Mouse (Mus musculus) neural tube, embryonic 14.5 days (tissue): ENCODE results near the gene Eea1. TPM values are rescaled to one million over a fixed set of nuclear protein-coding genes. Genes with fewer than 3 reads are reported as not detected.

ENCODE experiments used
- ATAC-seq: fragments of 200-750 bp; cut with Nextera tagmentation; 2 replicates; pipeline ENCODE4 v1.8.0; 2017; ENCODE audit warnings: low read depth, mild to moderate bottlenecking, moderate TSS enrichment, moderate library complexity
- H3K27ac ChIP-seq: fragments of 300-500 bp; sonication (generic); 2 replicates; pipeline ENCODE4 v1.5.1; 2014; ENCODE audit warnings: low read depth, mild to moderate bottlenecking, control low read depth, low read length, moderate library complexity, mixed read lengths
- H3K27me3 ChIP-seq: fragments of 300-500 bp; sonication (generic); 2 replicates; pipeline ENCODE4 v1.6.1; 2014; ENCODE audit warnings: low read length; ENCODE audit not compliant: control insufficient read depth, insufficient read depth
- H3K36me3 ChIP-seq: fragments of 300-500 bp; sonication (generic); 2 replicates; pipeline ENCODE4 v1.6.1; 2014; ENCODE audit warnings: low read length, mixed read lengths; ENCODE audit not compliant: control insufficient read depth, insufficient read depth
- H3K4me1 ChIP-seq: fragments of 300-500 bp; sonication (generic); 2 replicates; pipeline ENCODE4 v1.6.1; 2014; ENCODE audit warnings: low read length; ENCODE audit not compliant: control insufficient read depth, insufficient read depth
- H3K4me2 ChIP-seq: fragments of 300-500 bp; sonication (generic); 2 replicates; pipeline ENCODE4 v1.6.1; 2014; ENCODE audit warnings: mild to moderate bottlenecking, low read depth, low read length, control low read depth
- H3K4me3 ChIP-seq: fragments of 300-500 bp; sonication (generic); 2 replicates; pipeline ENCODE4 v1.5.1; 2014; ENCODE audit warnings: low read depth, low read length, control low read depth, mixed read lengths
- H3K9ac ChIP-seq: fragments of 300-500 bp; sonication (generic); replicated peaks from 2 replicates; pipeline ENCODE4 v1.6.1; 2014; ENCODE audit warnings: low read depth, mild to moderate bottlenecking, control low read depth, low read length, mixed read lengths
- H3K9me3 ChIP-seq: fragments of 300-500 bp; sonication (generic); 2 replicates; pipeline ENCODE4 v1.6.1; 2016; ENCODE audit warnings: low read length; ENCODE audit not compliant: control insufficient read depth
- WGBS: fragments of 180-500 bp; shearing (Covaris S2); extraction: QIAGEN DNeasy Blood & Tissue Kit; methylation state at CpG from one replicate; pipeline ENCODE4 v1.1.7; 2014; 5-methylcytosine and 5-hydroxymethylcytosine counted together
- polyA plus RNA-seq: library from polyadenylated mRNA; unstranded; fragments of >200 nt; fragmentation: Nextera tagmentation; extraction: Ambion mirVana; gene quantifications from 2 replicates; pipeline ENCODE4 v1.2.1, GENCODE M21; 2014

Eea1 gene
- polyA plus RNA-seq, 1 experiment from 2014 or later, result 30.1 TPM

DNA sequence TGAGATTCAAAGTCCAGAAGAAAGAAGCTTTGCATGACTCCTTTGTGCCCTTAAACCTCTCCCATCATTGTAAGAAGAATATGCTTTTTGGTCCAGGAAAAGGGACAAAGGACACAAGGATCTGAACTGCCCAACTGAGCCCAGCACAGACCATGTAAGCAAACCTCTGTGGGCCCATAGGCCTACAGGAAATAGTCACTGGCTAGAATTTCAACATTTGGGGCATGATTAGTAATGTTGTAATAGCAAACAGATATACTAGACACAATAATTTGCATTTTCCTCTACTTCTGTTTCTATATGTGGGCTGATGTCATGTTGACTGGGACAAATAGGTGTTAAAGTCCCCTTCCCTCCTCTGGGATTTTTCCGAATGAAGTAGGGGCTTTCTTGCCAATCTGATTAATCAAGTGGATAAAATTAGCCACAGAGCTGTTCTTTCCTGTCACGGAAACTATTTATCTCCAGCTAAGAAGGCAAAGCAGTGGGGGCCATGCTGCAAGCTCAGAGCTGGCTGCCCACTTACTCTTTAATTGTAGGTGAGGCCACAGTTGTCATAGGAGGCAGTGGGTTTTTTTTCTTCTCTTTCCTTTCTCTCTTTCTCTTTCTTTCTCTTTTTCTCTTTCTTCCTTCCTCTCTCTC is 153.6 kb downstream of the Eea1 start:
- Histone ChIP-seq H3K27me3 (no peaks in the 10 kb centered on the region), H3K4me3 (no peak overlapping the region), H3K4me1 (no peaks in the 10 kb centered on the region), H3K4me2 (no peak overlapping the region), H3K27ac (no peak overlapping the region), H3K9me3 (no peaks in the 10 kb centered on the region), H3K36me3 (no peaks in the 10 kb centered on the region), H3K9ac (no peak overlapping the region)
- no peak for ATAC-seq
- WGBS, result 29% methylated on average over 2 of the region's 2 CpGs

DNA sequence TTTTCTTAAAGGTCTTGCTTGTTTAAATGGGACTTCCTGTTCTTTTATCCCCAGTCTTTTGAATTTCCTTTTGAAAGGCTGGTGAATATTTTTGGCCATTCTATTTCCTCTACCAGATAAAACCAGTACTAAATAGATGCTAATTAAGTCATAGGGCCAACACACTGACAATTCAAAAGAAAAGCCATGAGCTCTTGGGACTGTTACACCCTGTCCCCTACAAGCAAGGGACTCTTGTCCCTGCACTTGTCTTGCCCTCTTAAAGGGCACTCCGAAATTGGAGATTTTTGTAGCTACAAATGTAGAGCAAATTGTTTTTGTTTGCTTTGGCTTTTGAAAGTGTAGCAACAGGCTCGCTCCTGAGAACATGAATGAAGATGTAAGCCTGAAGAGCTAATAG is 154.1 kb downstream of the Eea1 start:
- Histone ChIP-seq H3K9ac (no peak overlapping the region), H3K27me3 (no peaks in the 10 kb centered on the region), H3K4me2 (no peak overlapping the region), H3K4me1 (no peaks in the 10 kb centered on the region), H3K4me3 (no peak overlapping the region), H3K36me3 (no peaks in the 10 kb centered on the region), H3K9me3 (no peaks in the 10 kb centered on the region), H3K27ac (no peak overlapping the region)
- 70% methylated on average over 2 of the region's 2 CpGs for WGBS
- no peak for ATAC-seq

Other genes starting within 250 kb of the Eea1 start
- not detected in 2 replicates for gene Gm33543, start 97.7 kb upstream of the Eea1 start, polyA plus RNA-seq
- not detected in 2 replicates for gene Gm5426, start 196.0 kb downstream of the Eea1 start, polyA plus RNA-seq